Mouse (Mus musculus): ENCODE measurements around the gene Naa25. TPM values are rescaled to one million over a fixed set of nuclear protein-coding genes. Genes with fewer than 3 reads are reported as not detected.

Gene Naa25
- polyA plus RNA-seq, 1 experiment from 2014 or later, result 49.7 TPM

DNA sequence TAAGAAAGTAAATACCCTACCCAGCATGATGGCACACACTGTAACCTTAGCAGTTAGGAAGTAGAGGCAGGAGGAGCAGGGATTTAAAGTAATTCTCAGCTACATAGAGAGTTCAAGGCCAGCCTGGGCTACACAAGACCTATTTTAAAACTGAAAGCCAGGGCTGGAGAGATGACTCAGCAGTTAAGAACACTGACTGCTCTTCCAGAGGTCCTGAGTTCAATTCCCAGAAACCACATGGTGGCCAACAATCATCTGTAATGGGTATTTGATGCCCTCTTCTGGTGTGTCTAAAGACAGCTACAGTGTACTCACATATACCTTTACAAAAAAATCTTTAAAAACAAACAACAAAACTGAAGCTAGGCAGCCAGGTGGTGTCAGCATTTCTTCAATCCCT lies 8.0 kb upstream of the Naa25 start:
- H3K36me3 ChIP-seq (ENCODE audit: control insufficient read depth, insufficient read depth, low read length), result no peaks in the 10 kb centered on the region
- no peak overlapping the region for H3K4me3 ChIP-seq (ENCODE audit: low read length)
- H3K9me3 ChIP-seq (ENCODE audit: control insufficient read depth, low read length), result no peaks in the 10 kb centered on the region
- ATAC-seq (ENCODE audit: low FRiP score, low TSS enrichment), result no peak
- no peaks in the 10 kb centered on the region for H3K4me1 ChIP-seq (ENCODE audit: control insufficient read depth, insufficient read depth, low read length)
- no peak overlapping the region for H3K9ac ChIP-seq (ENCODE audit: low read depth, low read length)
- no peaks in the 10 kb centered on the region for H3K27me3 ChIP-seq (ENCODE audit: control insufficient read depth, insufficient read depth, low read length)
- no peak overlapping the region for H3K27ac ChIP-seq (ENCODE audit: low read depth, low read length)
- H3K4me2 ChIP-seq (replicated peaks; ENCODE audit: low read depth, low read length), result no peak overlapping the region

DNA sequence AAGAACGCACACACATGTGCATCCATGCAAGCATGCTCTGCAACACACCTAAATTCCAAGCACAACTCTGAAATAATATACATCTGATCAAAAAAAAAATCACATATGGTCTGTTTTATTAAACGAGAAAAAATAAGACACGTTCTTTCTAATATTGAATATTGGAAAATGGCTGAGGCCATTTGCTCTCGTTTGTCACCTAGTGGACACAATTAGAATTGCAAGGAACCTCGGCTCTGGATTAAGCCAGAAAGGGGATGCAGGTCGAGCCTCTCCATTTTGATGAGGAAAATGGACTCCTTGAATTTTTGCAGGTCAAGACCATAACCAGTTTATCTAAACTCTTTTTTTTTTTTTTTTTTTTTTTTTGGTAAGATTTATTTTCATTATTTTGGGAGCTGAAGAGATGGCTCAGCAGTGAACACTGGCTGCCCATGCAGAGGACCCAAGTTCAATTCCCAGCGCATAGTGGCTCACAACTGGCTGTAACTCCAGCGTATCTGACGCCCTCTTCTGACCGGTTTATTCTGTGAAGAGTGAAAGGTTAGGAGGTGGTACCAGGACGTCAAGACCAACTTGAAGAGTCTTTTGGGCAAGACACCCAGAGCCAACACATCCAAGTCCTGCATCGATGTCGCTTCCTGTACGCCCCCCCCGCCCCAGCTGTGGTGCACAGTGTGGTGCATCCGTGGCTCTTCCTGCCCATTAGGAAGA lies 4.9 kb upstream of the Naa25 start:
- Histone ChIP-seq H3K36me3 (ENCODE audit: control insufficient read depth, insufficient read depth, low read length) (no peaks in the 10 kb centered on the region), H3K9ac (ENCODE audit: low read depth, low read length) (no peak overlapping the region), H3K4me3 (ENCODE audit: low read length) (no peak overlapping the region), H3K27ac (ENCODE audit: low read depth, low read length) (no peak overlapping the region), H3K9me3 (ENCODE audit: control insufficient read depth, low read length) (no peaks in the 10 kb centered on the region), H3K27me3 (ENCODE audit: control insufficient read depth, insufficient read depth, low read length) (no peaks in the 10 kb centered on the region), H3K4me2 (replicated peaks; ENCODE audit: low read depth, low read length) (no peak overlapping the region), H3K4me1 (ENCODE audit: control insufficient read depth, insufficient read depth, low read length) (no peaks in the 10 kb centered on the region)
- no peak for ATAC-seq (ENCODE audit: low FRiP score, low TSS enrichment)
- 60% methylated on average over 16 of the region's 16 CpGs for WGBS

DNA sequence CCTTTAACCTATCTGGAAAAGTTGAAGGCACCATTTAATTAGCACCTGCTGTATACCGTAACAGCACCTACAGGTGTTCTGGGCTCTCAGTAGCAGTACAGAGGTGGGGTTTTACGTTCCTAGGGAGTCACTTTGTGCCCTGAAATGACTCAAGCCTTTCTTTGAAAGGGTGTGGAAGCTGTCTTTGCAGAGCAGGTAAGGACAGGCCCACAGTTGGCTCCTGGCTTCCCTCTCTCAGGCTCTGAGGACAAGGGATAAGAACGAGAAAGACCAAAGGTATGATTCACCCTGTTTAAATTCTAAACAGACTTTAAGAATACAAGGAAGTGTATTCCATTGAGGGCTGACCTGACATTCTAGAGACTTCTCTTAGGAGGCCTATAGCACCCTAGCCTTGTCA lies 4.3 kb upstream of the Naa25 start:
- no peaks in the 10 kb centered on the region for H3K9me3 ChIP-seq (ENCODE audit: control insufficient read depth, low read length)
- no peak overlapping the region for H3K4me2 ChIP-seq (replicated peaks; ENCODE audit: low read depth, low read length)
- no peak overlapping the region for H3K9ac ChIP-seq (ENCODE audit: low read depth, low read length)
- H3K4me1 ChIP-seq (ENCODE audit: control insufficient read depth, insufficient read depth, low read length), result no peaks in the 10 kb centered on the region
- H3K27ac ChIP-seq (ENCODE audit: low read depth, low read length), result no peak overlapping the region
- no peak overlapping the region for H3K4me3 ChIP-seq (ENCODE audit: low read length)
- ATAC-seq (ENCODE audit: low FRiP score, low TSS enrichment), result no peak
- H3K36me3 ChIP-seq (ENCODE audit: control insufficient read depth, insufficient read depth, low read length), result no peaks in the 10 kb centered on the region
- no peaks in the 10 kb centered on the region for H3K27me3 ChIP-seq (ENCODE audit: control insufficient read depth, insufficient read depth, low read length)
- WGBS, result 80% methylated on average over 3 of the region's 3 CpGs

DNA sequence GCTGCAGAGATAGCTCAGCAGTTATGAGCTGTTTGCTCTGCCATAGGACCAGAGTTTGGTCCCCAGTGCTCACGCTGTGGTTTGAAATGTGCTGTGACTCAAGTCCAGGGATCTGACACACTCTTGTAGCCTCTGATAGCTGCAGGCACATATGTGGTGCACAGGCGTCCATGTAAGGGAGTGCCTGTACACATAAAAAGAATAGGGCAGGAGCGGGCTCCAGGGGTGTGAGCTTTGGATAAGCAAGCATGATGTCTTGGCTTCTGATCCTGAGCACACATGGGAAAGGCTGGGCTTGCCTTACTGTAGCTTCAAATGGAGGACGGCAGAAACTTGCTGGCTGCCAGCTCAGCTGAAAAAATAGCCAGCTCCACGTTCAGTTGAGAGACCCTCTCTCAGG lies 2.1 kb upstream of the Naa25 start:
- no peaks in the 10 kb centered on the region; the same call in 1 of the 2 replicates for H3K36me3 ChIP-seq (ENCODE audit: control insufficient read depth, insufficient read depth, low read length)
- H3K27me3 ChIP-seq (ENCODE audit: control insufficient read depth, insufficient read depth, low read length), result no peaks in the 10 kb centered on the region
- WGBS, result 80% methylated on average over 5 of the region's 5 CpGs
- H3K4me1 ChIP-seq (ENCODE audit: control insufficient read depth, insufficient read depth, low read length), result peaks cover 12% of the 10 kb centered on the region
- no peak overlapping the region for H3K27ac ChIP-seq (ENCODE audit: low read depth, low read length)
- no peaks in the 10 kb centered on the region for H3K9me3 ChIP-seq (ENCODE audit: control insufficient read depth, low read length)
- ATAC-seq (ENCODE audit: low FRiP score, low TSS enrichment), result no peak
- no peak overlapping the region for H3K9ac ChIP-seq (ENCODE audit: low read depth, low read length)
- H3K4me2 ChIP-seq (replicated peaks; ENCODE audit: low read depth, low read length), result no peak overlapping the region
- no peak overlapping the region for H3K4me3 ChIP-seq (ENCODE audit: low read length)

DNA sequence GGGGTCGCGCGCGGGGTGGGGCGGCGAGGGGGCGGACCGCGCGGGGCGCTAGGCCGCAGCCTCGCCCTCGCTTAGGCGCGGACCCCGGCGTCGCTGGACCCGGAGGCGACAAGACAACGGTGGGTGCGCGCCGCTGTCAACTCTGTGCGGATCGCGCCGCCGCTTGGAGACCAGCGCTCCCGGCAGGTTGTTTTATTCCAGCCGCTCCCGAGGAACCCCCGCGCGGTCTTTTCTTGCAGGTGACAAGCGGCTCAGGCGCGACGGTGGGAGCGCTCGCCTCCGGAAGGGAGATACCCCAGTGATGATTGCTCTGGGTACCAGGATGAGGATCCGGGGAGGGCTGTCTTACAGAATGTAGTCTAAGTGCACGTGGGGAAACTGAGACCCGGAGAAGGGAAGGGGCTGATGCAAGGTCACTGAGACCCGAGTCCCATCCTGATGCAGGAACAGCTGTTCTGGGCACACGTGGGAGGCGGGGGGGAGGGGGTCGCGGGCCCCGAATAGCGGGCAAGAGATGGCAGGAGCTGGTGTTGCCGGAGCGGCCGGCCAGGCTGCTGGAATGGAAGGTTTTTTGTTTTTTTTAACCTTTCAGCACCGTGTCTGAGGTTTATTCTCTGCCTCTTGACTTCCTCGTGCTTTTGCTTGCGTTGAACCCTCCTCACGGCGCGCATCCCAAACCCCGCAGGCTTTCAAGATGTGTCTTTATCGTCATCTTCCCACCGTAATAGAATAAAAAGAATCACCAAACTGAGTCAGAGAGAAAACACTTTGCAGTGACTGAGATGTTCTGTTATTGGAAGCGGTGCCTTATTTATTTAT lies 619 bp downstream of the Naa25 start:
- Histone ChIP-seq H3K27me3 (ENCODE audit: control insufficient read depth, insufficient read depth, low read length) (no peaks in the 10 kb centered on the region), H3K4me1 (ENCODE audit: control insufficient read depth, insufficient read depth, low read length) (peaks cover 12% of the 10 kb centered on the region), H3K4me3 (ENCODE audit: low read length) (peak overlapping the region; percentile 99), H3K36me3 (ENCODE audit: control insufficient read depth, insufficient read depth, low read length) (no peaks in the 10 kb centered on the region; the same call in 1 of the 2 replicates), H3K9me3 (ENCODE audit: control insufficient read depth, low read length) (no peaks in the 10 kb centered on the region), H3K27ac (ENCODE audit: low read depth, low read length) (peak overlapping the region; percentile 43; the same call in 1 of the 2 replicates), H3K4me2 (replicated peaks; ENCODE audit: low read depth, low read length) (peak overlapping the region; percentile 90), H3K9ac (ENCODE audit: low read depth, low read length) (peak overlapping the region; percentile 84)
- ATAC-seq (ENCODE audit: low FRiP score, low TSS enrichment), result peak; percentile 80
- WGBS, result under 1% methylated on average over 67 of the region's 67 CpGs

DNA sequence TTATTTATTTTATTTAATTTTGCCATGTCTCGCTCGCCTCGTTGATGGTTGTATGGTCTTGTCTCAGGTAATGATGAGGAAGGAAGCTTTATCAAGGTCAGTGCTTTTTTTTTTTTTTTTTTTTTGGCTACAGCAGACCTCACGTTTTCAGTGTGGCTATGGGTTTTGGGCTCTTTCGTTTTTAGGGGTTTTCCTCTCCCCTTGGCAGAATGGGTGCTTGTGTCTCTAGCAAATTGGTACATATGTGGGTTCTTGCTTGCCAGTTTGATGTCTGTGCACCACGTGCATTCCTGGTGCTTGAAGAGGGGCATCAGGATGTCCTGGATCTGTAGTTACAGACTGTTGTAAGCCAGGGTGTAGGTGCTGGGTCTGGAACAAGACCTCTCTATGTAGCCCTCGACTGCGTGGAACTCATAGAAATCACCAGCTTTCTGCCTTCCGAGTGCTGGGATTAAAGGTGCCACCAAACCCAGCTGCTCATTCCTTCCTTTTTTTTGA lies 1.3 kb downstream of the Naa25 start:
- WGBS, result 60% methylated on average over 9 of the region's 9 CpGs
- ATAC-seq (ENCODE audit: low FRiP score, low TSS enrichment), result no peak
- peaks cover 3% of the 10 kb centered on the region; the same call in 1 of the 2 replicates for H3K36me3 ChIP-seq (ENCODE audit: control insufficient read depth, insufficient read depth, low read length)
- H3K9me3 ChIP-seq (ENCODE audit: control insufficient read depth, low read length), result no peaks in the 10 kb centered on the region
- peak overlapping the region; percentile 99 for H3K4me3 ChIP-seq (ENCODE audit: low read length)
- H3K27ac ChIP-seq (ENCODE audit: low read depth, low read length), result no peak overlapping the region
- peaks cover 12% of the 10 kb centered on the region for H3K4me1 ChIP-seq (ENCODE audit: control insufficient read depth, insufficient read depth, low read length)
- H3K9ac ChIP-seq (ENCODE audit: low read depth, low read length), result peak overlapping the region; percentile 84
- no peaks in the 10 kb centered on the region for H3K27me3 ChIP-seq (ENCODE audit: control insufficient read depth, insufficient read depth, low read length)
- H3K4me2 ChIP-seq (replicated peaks; ENCODE audit: low read depth, low read length), result peak overlapping the region; percentile 90

DNA sequence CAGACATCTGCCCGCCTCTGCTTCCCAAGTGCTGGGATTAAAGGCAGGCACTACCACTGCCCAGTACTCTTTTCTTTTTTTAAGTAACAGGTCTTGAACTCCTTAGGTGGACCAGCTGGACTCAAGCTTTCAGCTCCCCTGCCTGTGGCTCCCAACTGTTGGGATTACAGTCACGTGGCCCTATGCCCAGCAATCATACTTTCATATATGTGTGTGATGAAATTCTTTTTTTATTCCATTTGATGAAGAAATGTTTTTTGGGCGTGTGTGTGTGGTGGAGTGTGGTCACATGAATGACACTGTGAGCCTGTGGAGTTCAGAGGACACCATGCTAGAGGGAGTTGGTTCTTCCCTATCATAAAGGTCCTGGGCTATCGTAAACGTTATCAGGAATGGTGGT lies 1.8 kb downstream of the Naa25 start:
- H3K27me3 ChIP-seq (ENCODE audit: control insufficient read depth, insufficient read depth, low read length), result no peaks in the 10 kb centered on the region
- peaks cover 4% of the 10 kb centered on the region; the same call in 1 of the 2 replicates for H3K36me3 ChIP-seq (ENCODE audit: control insufficient read depth, insufficient read depth, low read length)
- no peak for ATAC-seq (ENCODE audit: low FRiP score, low TSS enrichment)
- H3K4me2 ChIP-seq (replicated peaks; ENCODE audit: low read depth, low read length), result peak overlapping the region; percentile 90; the same call in 1 of the 2 replicates
- no peak overlapping the region for H3K9ac ChIP-seq (ENCODE audit: low read depth, low read length)
- peaks cover 12% of the 10 kb centered on the region for H3K4me1 ChIP-seq (ENCODE audit: control insufficient read depth, insufficient read depth, low read length)
- H3K27ac ChIP-seq (ENCODE audit: low read depth, low read length), result no peak overlapping the region
- no peak overlapping the region for H3K4me3 ChIP-seq (ENCODE audit: low read length)
- 88% methylated on average over 5 of the region's 5 CpGs for WGBS
- no peaks in the 10 kb centered on the region for H3K9me3 ChIP-seq (ENCODE audit: control insufficient read depth, low read length)

DNA sequence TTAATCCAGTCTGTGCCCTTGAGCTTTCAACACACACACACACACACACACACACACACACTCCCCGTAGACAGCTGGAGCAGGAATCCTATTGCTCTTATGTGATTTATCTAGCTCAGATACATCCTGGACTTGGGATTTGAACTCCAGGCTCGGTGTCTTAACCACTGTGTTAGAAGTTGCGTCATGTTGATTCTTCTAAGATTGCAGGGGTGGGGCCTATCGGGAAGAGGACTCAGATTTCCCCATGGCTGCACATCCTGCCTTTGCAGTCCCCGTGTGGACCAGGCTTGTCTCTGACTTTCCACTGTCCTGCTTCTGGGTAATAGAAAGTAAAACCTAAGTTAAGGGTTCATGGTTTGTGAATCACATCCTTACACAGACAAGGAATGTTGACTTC lies 2.3 kb downstream of the Naa25 start:
- Histone ChIP-seq H3K9ac (ENCODE audit: low read depth, low read length) (no peak overlapping the region), H3K27me3 (ENCODE audit: control insufficient read depth, insufficient read depth, low read length) (no peaks in the 10 kb centered on the region), H3K36me3 (ENCODE audit: control insufficient read depth, insufficient read depth, low read length) (peaks cover 4% of the 10 kb centered on the region; the same call in 1 of the 2 replicates), H3K9me3 (ENCODE audit: control insufficient read depth, low read length) (no peaks in the 10 kb centered on the region), H3K27ac (ENCODE audit: low read depth, low read length) (no peak overlapping the region), H3K4me1 (ENCODE audit: control insufficient read depth, insufficient read depth, low read length) (peaks cover 12% of the 10 kb centered on the region), H3K4me3 (ENCODE audit: low read length) (no peak overlapping the region), H3K4me2 (replicated peaks; ENCODE audit: low read depth, low read length) (no peak overlapping the region)
- WGBS, result 49% methylated on average over 5 of the region's 5 CpGs
- ATAC-seq (ENCODE audit: low FRiP score, low TSS enrichment), result no peak

DNA sequence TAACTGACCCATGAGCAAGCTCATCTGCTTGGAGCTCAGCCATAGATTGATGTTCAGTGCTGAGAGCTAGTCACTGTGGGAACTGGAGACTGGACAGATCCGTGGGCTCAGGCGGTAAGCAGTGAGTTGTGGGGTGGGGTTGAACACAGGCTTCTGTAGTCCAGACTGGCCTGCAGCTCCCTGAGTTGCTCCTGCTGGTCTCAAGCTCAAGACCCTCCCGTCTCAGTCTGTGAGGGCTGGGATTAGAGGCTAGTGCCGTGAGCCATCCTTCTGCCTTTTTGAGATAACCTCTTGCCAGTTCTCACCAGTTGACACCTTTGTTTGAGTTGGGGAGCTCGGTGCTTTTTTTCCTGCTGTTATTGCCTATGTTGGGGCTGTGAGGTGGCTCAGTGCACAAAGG lies 3.1 kb downstream of the Naa25 start:
- Histone ChIP-seq H3K4me3 (ENCODE audit: low read length) (no peak overlapping the region), H3K27ac (ENCODE audit: low read depth, low read length) (no peak overlapping the region), H3K9me3 (ENCODE audit: control insufficient read depth, low read length) (no peaks in the 10 kb centered on the region), H3K9ac (ENCODE audit: low read depth, low read length) (no peak overlapping the region), H3K27me3 (ENCODE audit: control insufficient read depth, insufficient read depth, low read length) (no peaks in the 10 kb centered on the region), H3K36me3 (ENCODE audit: control insufficient read depth, insufficient read depth, low read length) (peaks cover 6% of the 10 kb centered on the region; the same call in 1 of the 2 replicates), H3K4me2 (replicated peaks; ENCODE audit: low read depth, low read length) (no peak overlapping the region), H3K4me1 (ENCODE audit: control insufficient read depth, insufficient read depth, low read length) (peaks cover 12% of the 10 kb centered on the region)
- WGBS, result 82% methylated on average over 5 of the region's 5 CpGs
- no peak for ATAC-seq (ENCODE audit: low FRiP score, low TSS enrichment)

Measured in kidney, embryonic 14.5 days (tissue).